Mouse (Mus musculus) myocyte (in vitro differentiated cells): ENCODE data around the gene Ehbp1l1. TPM values are rescaled to one million over a fixed set of nuclear protein-coding genes. Genes with fewer than 3 reads are reported as not detected.

Experiments
- H3K27me3 ChIP-seq: one replicate; pipeline ENCODE4 v1.6.1; 2011; ENCODE audit not compliant: control insufficient read depth, insufficient read depth, insufficient read length
- H3K36me3 ChIP-seq: one replicate; pipeline ENCODE4 v1.6.1; 2011; ENCODE audit not compliant: control insufficient read depth, insufficient read depth
- H3K4me2 ChIP-seq: one replicate; pipeline ENCODE4 v1.6.1; 2011; ENCODE audit warnings: low read depth, control low read depth
- H3K4me3 ChIP-seq: one replicate; pipeline ENCODE4 v1.5.1; 2011; ENCODE audit warnings: mild to moderate bottlenecking, control low read depth, moderate library complexity
- H3K79me2 ChIP-seq: one replicate; pipeline ENCODE4 v1.6.1; 2011; ENCODE audit not compliant: control insufficient read depth, insufficient read depth
- H3ac ChIP-seq: one replicate; pipeline ENCODE4 v1.6.1; 2011; ENCODE audit not compliant: control insufficient read depth, insufficient read length
- CEBPB ChIP-seq: IDR thresholded peaks from 2 replicates; pipeline ENCODE4 v1.6.1; 2011; ENCODE audit warnings: mild to moderate bottlenecking, moderate library complexity; ENCODE audit not compliant: poor library complexity, insufficient read depth, severe bottlenecking
- E2F4 ChIP-seq: IDR thresholded peaks from one replicate; pipeline ENCODE4 v1.6.1; 2011; ENCODE audit warnings: mild to moderate bottlenecking, control low read depth, moderate library complexity; ENCODE audit not compliant: insufficient read depth
- MAX ChIP-seq: IDR thresholded peaks from one replicate; pipeline ENCODE4 v1.6.1; 2011; ENCODE audit warnings: low read depth, mild to moderate bottlenecking, control low read depth
- MYOD1 ChIP-seq, 3 experiments: IDR thresholded peaks; one replicate each; pipeline ENCODE4 v1.6.1; 2011; ENCODE audit warnings: control low read depth in 2 of 3, low read depth in 2 of 3, mild to moderate bottlenecking in 2 of 3, moderate library complexity in 1 of 3; ENCODE audit not compliant: insufficient read length in 2 of 3, control insufficient read depth in 1 of 3
- MYOG ChIP-seq, 3 experiments: IDR thresholded peaks; one replicate each; pipeline ENCODE4 v1.6.1; 2011; ENCODE audit warnings: control low read depth in 2 of 3, low read depth in 2 of 3, mild to moderate bottlenecking in 2 of 3; ENCODE audit not compliant: insufficient read length in 2 of 3, control insufficient read depth in 1 of 3, insufficient read depth in 1 of 3
- POLR2A ChIP-seq: IDR thresholded peaks from one replicate; pipeline ENCODE4 v1.6.1; 2011; ENCODE audit warnings: low read depth, mild to moderate bottlenecking, control low read depth, moderate library complexity; ENCODE audit not compliant: insufficient read length
- POLR2AphosphoS2 ChIP-seq: IDR thresholded peaks from one replicate; pipeline ENCODE4 v1.6.1; 2011; ENCODE audit warnings: low read depth, control low read depth; ENCODE audit not compliant: insufficient read length
- REST ChIP-seq: IDR thresholded peaks from one replicate; pipeline ENCODE4 v1.6.1; 2011; ENCODE audit warnings: mild to moderate bottlenecking, control low read depth, moderate library complexity; ENCODE audit not compliant: insufficient read depth, insufficient read length
- SRF ChIP-seq: IDR thresholded peaks from one replicate; pipeline ENCODE4 v1.6.1; 2011; ENCODE audit warnings: low read depth; ENCODE audit not compliant: control insufficient read depth, insufficient read length
- TCF12 ChIP-seq: IDR thresholded peaks from one replicate; pipeline ENCODE4 v1.6.1; 2011; ENCODE audit warnings: mild to moderate bottlenecking, control low read depth; ENCODE audit not compliant: poor library complexity, insufficient read depth, severe bottlenecking
- TCF3 ChIP-seq: IDR thresholded peaks from one replicate; pipeline ENCODE4 v1.6.1; 2011; ENCODE audit warnings: low read depth, control low read depth; ENCODE audit not compliant: insufficient read length
- USF1 ChIP-seq: IDR thresholded peaks from one replicate; pipeline ENCODE4 v1.6.1; 2011; ENCODE audit warnings: low read depth, mild to moderate bottlenecking, control low read depth, moderate library complexity
- polyA plus RNA-seq: library from polyadenylated mRNA; unstranded; fragments of >200 nt; fragmentation: generic; extraction: Trizol; gene quantifications from one replicate; pipeline ENCODE4 v1.2.1, GENCODE M21; 2012; ENCODE audit warnings: missing spikeins

The Ehbp1l1 gene
- polyA plus RNA-seq, 1 experiment = 97.4 TPM

GRCm38 (mm10) chr19:5758878-5759403 is 32.8 kb upstream of the Ehbp1l1 start:
- no peaks in the 10 kb centered on the region for H3K79me2 ChIP-seq
- no peaks in the 10 kb centered on the region for H3K27me3 ChIP-seq
- no peak overlapping the region for H3ac ChIP-seq
- TF ChIP-seq TCF12 = no peak
- no peak for TF ChIP-seq TCF3
- H3K4me3 ChIP-seq = no peak overlapping the region
- H3K36me3 ChIP-seq = peaks cover 12% of the 10 kb centered on the region
- H3K4me2 ChIP-seq = no peak overlapping the region

GRCm38 (mm10) chr19:5756991-5757636 is 31.0 kb upstream of the Ehbp1l1 start:
- TF ChIP-seq E2F4 (no peak), POLR2AphosphoS2 (peak; percentile 75)
- no peaks in the 10 kb centered on the region for H3K79me2 ChIP-seq
- no peaks in the 10 kb centered on the region for H3K27me3 ChIP-seq
- H3K36me3 ChIP-seq = peaks cover 8% of the 10 kb centered on the region
- H3K4me2 ChIP-seq = no peak overlapping the region
- no peak overlapping the region for H3ac ChIP-seq
- no peak overlapping the region for H3K4me3 ChIP-seq

- H3K79me2 ChIP-seq = no peaks in the 10 kb centered on the region
- TF ChIP-seq MAX = no peak
- peak; percentile 57 for TF ChIP-seq POLR2AphosphoS2
- H3K36me3 ChIP-seq = peaks cover 7% of the 10 kb centered on the region
- no peak overlapping the region for H3K4me3 ChIP-seq
- H3ac ChIP-seq = no peak overlapping the region
- no peaks in the 10 kb centered on the region for H3K27me3 ChIP-seq
- no peak overlapping the region for H3K4me2 ChIP-seq
These were observed 30.3 kb upstream of the Ehbp1l1 start for GRCm38 (mm10) chr19:5756321-5756985.

GRCm38 (mm10) chr19:5751742-5752141 is 25.6 kb upstream of the Ehbp1l1 start:
- Histone ChIP-seq H3K27me3 (no peaks in the 10 kb centered on the region), H3K4me3 (no peak overlapping the region), H3K36me3 (no peaks in the 10 kb centered on the region), H3ac (no peak overlapping the region), H3K4me2 (no peak overlapping the region), H3K79me2 (no peaks in the 10 kb centered on the region)
- no peak for TF ChIP-seq MYOD1 (IDR thresholded peaks at IDR 0.05; ENCODE audit: control insufficient read depth in 1 of 3, insufficient read length in 2 of 3, low read depth in 2 of 3)
- TF ChIP-seq E2F4 = no peak
- no peak for TF ChIP-seq REST
- no peak for TF ChIP-seq SRF
- TF ChIP-seq POLR2A = no peak
- TF ChIP-seq MYOG (IDR thresholded peaks at IDR 0.05; ENCODE audit: control insufficient read depth in 1 of 3, insufficient read depth in 1 of 3, insufficient read length in 2 of 3, low read depth in 2 of 3) = no peak
- no peak for TF ChIP-seq USF1
- TF ChIP-seq POLR2AphosphoS2 = no peak
- no peak for TF ChIP-seq TCF3
- no peak for TF ChIP-seq TCF12

GRCm38 (mm10) chr19:5750951-5751350 is 24.8 kb upstream of the Ehbp1l1 start:
- Histone ChIP-seq H3K4me2 (no peak overlapping the region), H3K27me3 (no peaks in the 10 kb centered on the region), H3K4me3 (no peak overlapping the region), H3ac (no peak overlapping the region), H3K79me2 (no peaks in the 10 kb centered on the region), H3K36me3 (no peaks in the 10 kb centered on the region)
- TF ChIP-seq POLR2AphosphoS2 (no peak), MAX (no peak), REST (no peak), MYOD1 (IDR thresholded peaks at IDR 0.05; ENCODE audit: control insufficient read depth in 1 of 3, insufficient read length in 2 of 3, low read depth in 2 of 3) (no peak), E2F4 (no peak), POLR2A (no peak), CEBPB (no peak), TCF12 (no peak), SRF (no peak), MYOG (IDR thresholded peaks at IDR 0.05; ENCODE audit: control insufficient read depth in 1 of 3, insufficient read depth in 1 of 3, insufficient read length in 2 of 3, low read depth in 2 of 3) (no peak), USF1 (no peak), TCF3 (no peak)
